Mouse (Mus musculus) forebrain, embryonic 16.5 days (tissue): ENCODE measurements at regions not wholly inside any gene's neighbourhood (a gene's known extent, or its start where the extent isn't known, plus 50 kb on each side); places are given as distances from the start of the nearest gene placed in this dataset.

Experiments
- ATAC-seq: fragments of 200-750 bp; cut with Nextera tagmentation; 2 replicates; pipeline ENCODE4 v1.8.0; 2017; ENCODE audit warnings: mild to moderate bottlenecking, moderate library complexity
- H3K27ac ChIP-seq: fragments of 300-500 bp; sonication (generic); 2 replicates; pipeline ENCODE4 v1.5.1; 2014; ENCODE audit warnings: low read length, control low read depth
- H3K27me3 ChIP-seq: fragments of 300-500 bp; sonication (generic); replicated peaks from 2 replicates; pipeline ENCODE4 v1.6.1; 2014; ENCODE audit warnings: low read length; ENCODE audit not compliant: control insufficient read depth, insufficient read depth
- H3K36me3 ChIP-seq: fragments of 300-500 bp; sonication (generic); 2 replicates; pipeline ENCODE4 v1.6.1; 2014; ENCODE audit not compliant: control insufficient read depth, insufficient read depth
- H3K4me1 ChIP-seq: fragments of 300-500 bp; sonication (generic); replicated peaks from 2 replicates; pipeline ENCODE4 v1.6.1; 2014; ENCODE audit warnings: low read length; ENCODE audit not compliant: control insufficient read depth, insufficient read depth
- H3K4me2 ChIP-seq: fragments of 300-500 bp; sonication (generic); 2 replicates; pipeline ENCODE4 v1.6.1; 2014; ENCODE audit warnings: mild to moderate bottlenecking, low read length, control low read depth
- H3K4me3 ChIP-seq: fragments of 300-500 bp; sonication (generic); replicated peaks from 2 replicates; pipeline ENCODE4 v1.5.1; 2014; ENCODE audit warnings: mild to moderate bottlenecking, low read length, control low read depth
- H3K9ac ChIP-seq: fragments of 300-500 bp; sonication (generic); replicated peaks from 2 replicates; pipeline ENCODE4 v1.6.1; 2014; ENCODE audit warnings: low read depth, low read length, control low read depth
- H3K9me3 ChIP-seq: fragments of 300-500 bp; sonication (generic); 2 replicates; pipeline ENCODE4 v1.6.1; 2016; ENCODE audit warnings: low read length; ENCODE audit not compliant: control insufficient read depth
- WGBS: fragments of 180-500 bp; shearing (Covaris S2); extraction: QIAGEN DNeasy Blood & Tissue Kit; methylation state at CpG from one replicate; pipeline ENCODE4 v1.1.7; 2014; 5-methylcytosine and 5-hydroxymethylcytosine counted together

DNA sequence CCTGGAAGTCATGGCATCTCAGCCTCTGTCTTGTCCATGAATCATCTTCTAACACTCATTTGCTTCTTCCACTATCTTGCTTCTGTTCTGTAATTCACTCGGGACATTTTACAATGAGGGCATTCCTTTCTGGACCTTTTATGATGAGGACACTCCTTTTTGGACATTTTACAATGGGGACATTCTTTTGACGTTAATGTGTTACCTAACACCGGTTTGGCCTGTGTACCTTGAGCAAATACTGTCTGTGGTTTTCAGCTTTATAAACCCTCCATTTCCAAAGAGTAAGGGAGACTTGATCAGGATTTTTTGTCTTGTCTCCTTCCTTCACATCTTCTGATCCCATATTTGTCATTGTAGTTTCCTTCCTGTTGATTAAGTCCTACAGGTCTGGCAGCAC is 1262.3 kb upstream of the Cdh8 start:
- ATAC-seq, result no peak
- Histone ChIP-seq H3K4me2 (no peak overlapping the region), H3K9ac (no peak overlapping the region), H3K4me3 (no peak overlapping the region), H3K27ac (no peak overlapping the region), H3K4me1 (no peaks in the 10 kb centered on the region), H3K9me3 (no peaks in the 10 kb centered on the region), H3K27me3 (no peaks in the 10 kb centered on the region), H3K36me3 (no peaks in the 10 kb centered on the region)
- WGBS, result 90% methylated on average over 3 of the region's 3 CpGs
